Mouse (Mus musculus): ENCODE measurements around the gene Uvssa. TPM values are rescaled to one million over a fixed set of nuclear protein-coding genes. Genes with fewer than 3 reads are reported as not detected.
"Not testable (repeated sequence)": the region's sequence is repeated elsewhere in the genome, so short reads cannot be mapped to it uniquely, and the experiment has no call there.

Gene Uvssa
- polyA plus RNA-seq (2015; fragmentation: Nextera tagmentation; extraction: Ambion mirVana): 3.0 and 3.1 TPM in 2 replicates

- Histone ChIP-seq H3K4me2 (ENCODE audit: low read depth, low read length) (peak within 1 kb of the TSS; percentile 85), H3K36me3 (ENCODE audit: control insufficient read depth, insufficient read depth) (peaks cover 4% of the 10 kb centered on the region), H3K27me3 (ENCODE audit: control insufficient read depth, insufficient read depth, low read depth, low read length) (no peaks in the 10 kb centered on the region), H3K4me1 (ENCODE audit: control insufficient read depth, low read depth, low read length) (peaks cover 15% of the 10 kb centered on the region), H3K27ac (ENCODE audit: low read length) (peak within 1 kb of the TSS; percentile 99), H3K9me3 (replicated peaks; ENCODE audit: control insufficient read depth, low read length) (no peaks in the 10 kb centered on the region), H3K9ac (ENCODE audit: low read depth, low read length) (peak within 1 kb of the TSS; percentile 96), H3K4me3 (ENCODE audit: low read depth, low read length) (peak within 1 kb of the TSS; percentile 85)
- peak; percentile 95 for ATAC-seq (ENCODE audit: low read depth)
- WGBS (ENCODE audit: insufficient replicate concordance): under 1% methylated on average over 46 of the region's 46 CpGs
Measured at GRCm38 (mm10) chr5:33378302-33378854, at the start of gene Uvssa. Gene Uvssa (plus strand): TSS chr5:33378549.

DNA sequence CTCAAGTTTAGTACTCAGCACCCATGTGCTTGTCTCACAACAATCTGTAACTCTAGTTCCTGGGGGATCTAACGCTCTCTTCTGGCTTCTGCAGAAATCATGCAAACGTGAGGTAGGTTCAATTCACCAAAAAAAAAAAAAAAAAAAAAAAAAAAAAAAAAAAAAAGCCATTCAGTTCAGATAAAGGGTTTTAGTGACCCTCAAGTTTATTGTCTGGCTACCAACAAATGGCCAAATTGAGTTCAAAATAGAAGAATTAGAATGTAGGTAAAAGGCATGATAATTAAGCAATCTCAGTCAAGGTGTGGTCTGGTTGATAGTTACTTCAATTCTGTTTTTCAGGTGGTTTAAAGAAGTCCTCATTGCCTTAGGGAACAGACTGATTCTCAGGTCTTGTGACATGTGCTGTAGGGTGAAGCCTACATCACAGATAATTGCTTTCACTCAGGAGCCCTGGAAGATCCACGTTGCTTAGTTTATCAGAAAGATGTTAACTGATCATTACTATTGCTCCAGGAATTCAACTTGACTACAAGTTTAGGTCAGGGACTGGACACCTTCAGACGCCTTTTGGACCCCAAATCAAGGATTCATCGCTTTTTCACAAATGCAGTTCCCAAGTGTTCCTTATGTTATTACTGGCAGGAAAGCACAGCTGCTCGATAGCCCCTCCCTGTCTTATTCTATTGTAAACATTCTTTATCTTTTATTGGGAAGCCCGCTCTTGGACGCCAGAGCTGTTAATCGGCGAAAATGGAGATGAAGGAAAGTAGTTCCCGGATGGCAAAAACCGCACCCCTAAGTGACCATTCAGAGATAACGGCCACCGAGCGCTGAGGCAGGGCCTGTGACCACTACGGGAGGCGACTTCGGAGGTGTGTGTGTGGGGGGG lies 43.7 kb upstream of the Uvssa start:
- Histone ChIP-seq H3K4me1 (ENCODE audit: control insufficient read depth, low read depth, low read length) (peaks cover 20% of the 10 kb centered on the region), H3K36me3 (ENCODE audit: control insufficient read depth, insufficient read depth) (no peaks in the 10 kb centered on the region), H3K27ac (ENCODE audit: low read length) (peak overlapping the region; percentile 74), H3K27me3 (ENCODE audit: control insufficient read depth, insufficient read depth, low read depth, low read length) (no peaks in the 10 kb centered on the region), H3K4me3 (ENCODE audit: low read depth, low read length) (peak overlapping the region; percentile 99), H3K4me2 (ENCODE audit: low read depth, low read length) (peak overlapping the region; percentile 84), H3K9me3 (replicated peaks; ENCODE audit: control insufficient read depth, low read length) (no peaks in the 10 kb centered on the region), H3K9ac (ENCODE audit: low read depth, low read length) (peak overlapping the region; percentile 95)
- WGBS (ENCODE audit: insufficient replicate concordance): 21% methylated on average over 18 of the region's 18 CpGs
- ATAC-seq (ENCODE audit: low read depth): no peak

DNA sequence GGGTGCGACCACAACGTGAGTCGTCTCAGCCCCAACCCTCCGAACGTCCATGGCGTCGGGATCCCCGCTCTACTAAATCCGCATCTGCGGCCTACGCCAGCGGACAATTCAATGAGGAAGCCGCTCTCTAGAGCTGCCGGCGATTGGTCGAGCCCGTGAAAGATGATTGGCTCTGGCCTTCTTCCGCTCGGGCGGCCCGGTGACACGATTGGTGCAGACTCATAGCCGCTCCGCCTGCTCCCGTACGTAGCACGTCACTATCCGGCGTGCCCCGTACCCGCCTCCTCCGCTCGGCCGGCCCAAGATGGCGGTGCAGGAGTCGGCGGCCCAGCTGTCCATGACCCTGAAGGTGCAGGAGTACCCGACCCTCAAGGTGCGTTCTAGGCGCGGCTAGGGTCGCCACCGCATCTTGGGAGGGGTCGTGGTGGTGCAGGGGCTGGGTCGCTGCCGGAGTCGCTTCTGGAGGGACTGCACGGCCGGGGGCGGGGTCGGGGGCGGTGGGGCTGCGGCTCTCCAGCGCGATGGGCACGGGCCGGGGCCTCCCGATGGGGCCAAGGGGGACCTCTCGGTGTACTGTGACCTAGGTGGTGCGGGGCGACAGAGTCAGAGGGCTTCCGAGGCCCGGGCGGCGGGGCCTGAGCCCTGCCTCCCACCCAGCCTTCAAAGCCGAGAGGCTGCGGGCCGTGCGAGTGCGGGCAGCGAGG lies 42.9 kb upstream of the Uvssa start, which contains the start of gene Maea:
Gene Maea, plus strand, starts transcription at position 237 of the 704 bp plus-strand sequence.
- no peaks in the 10 kb centered on the region for H3K27me3 ChIP-seq (ENCODE audit: control insufficient read depth, insufficient read depth, low read depth, low read length)
- H3K9me3 ChIP-seq (replicated peaks; ENCODE audit: control insufficient read depth, low read length): no peaks in the 10 kb centered on the region
- H3K4me1 ChIP-seq (ENCODE audit: control insufficient read depth, low read depth, low read length): peaks cover 20% of the 10 kb centered on the region
- H3K4me3 ChIP-seq (ENCODE audit: low read depth, low read length): peak within 1 kb of the TSS; percentile 99
- H3K9ac ChIP-seq (ENCODE audit: low read depth, low read length): peak within 1 kb of the TSS; percentile 95
- H3K27ac ChIP-seq (ENCODE audit: low read length): peak within 1 kb of the TSS; percentile 81
- H3K36me3 ChIP-seq (ENCODE audit: control insufficient read depth, insufficient read depth): no peaks in the 10 kb centered on the region
- ATAC-seq (ENCODE audit: low read depth): peak; percentile 100
- peak within 1 kb of the TSS; percentile 91 for H3K4me2 ChIP-seq (ENCODE audit: low read depth, low read length)
- WGBS (ENCODE audit: insufficient replicate concordance): under 1% methylated on average over 71 of the region's 71 CpGs

DNA sequence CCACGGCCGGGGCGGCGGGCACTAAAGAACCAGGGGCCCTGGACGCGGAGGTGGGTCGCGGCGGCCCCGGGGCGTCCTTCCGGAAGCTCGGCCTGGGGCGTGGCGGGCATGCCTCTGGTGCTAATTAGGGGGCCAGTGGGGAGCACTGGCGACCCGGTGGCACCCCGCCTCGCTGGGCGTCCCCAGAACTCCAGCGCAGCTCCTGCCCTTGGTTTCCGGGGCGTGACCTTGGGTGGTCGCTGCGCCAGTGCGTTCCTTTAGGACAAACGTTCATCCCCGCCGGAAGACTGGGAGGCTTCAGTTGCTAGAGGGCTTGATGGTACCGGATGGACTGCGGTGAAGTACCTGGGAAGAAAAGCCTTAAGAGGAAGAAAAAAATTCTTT lies 42.4 kb upstream of the Uvssa start:
- H3K4me3 ChIP-seq (ENCODE audit: low read depth, low read length): peak overlapping the region; percentile 99
- no peaks in the 10 kb centered on the region for H3K36me3 ChIP-seq (ENCODE audit: control insufficient read depth, insufficient read depth)
- peak; percentile 35 for ATAC-seq (ENCODE audit: low read depth)
- peaks cover 20% of the 10 kb centered on the region for H3K4me1 ChIP-seq (ENCODE audit: control insufficient read depth, low read depth, low read length)
- H3K27ac ChIP-seq (ENCODE audit: low read length): peak overlapping the region; percentile 81
- WGBS (ENCODE audit: insufficient replicate concordance): under 1% methylated on average over 31 of the region's 31 CpGs
- H3K9ac ChIP-seq (ENCODE audit: low read depth, low read length): peak overlapping the region; percentile 95
- H3K9me3 ChIP-seq (replicated peaks; ENCODE audit: control insufficient read depth, low read length): no peaks in the 10 kb centered on the region
- peak overlapping the region; percentile 91 for H3K4me2 ChIP-seq (ENCODE audit: low read depth, low read length)
- H3K27me3 ChIP-seq (ENCODE audit: control insufficient read depth, insufficient read depth, low read depth, low read length): no peaks in the 10 kb centered on the region

- Histone ChIP-seq H3K36me3 (ENCODE audit: control insufficient read depth, insufficient read depth) (no peaks in the 10 kb centered on the region), H3K27ac (ENCODE audit: low read length) (no peak overlapping the region), H3K4me2 (ENCODE audit: low read depth, low read length) (peak overlapping the region; percentile 91), H3K27me3 (ENCODE audit: control insufficient read depth, insufficient read depth, low read depth, low read length) (no peaks in the 10 kb centered on the region), H3K4me3 (ENCODE audit: low read depth, low read length) (no peak overlapping the region; the same call in 1 of the 2 replicates), H3K9me3 (replicated peaks; ENCODE audit: control insufficient read depth, low read length) (no peaks in the 10 kb centered on the region), H3K9ac (ENCODE audit: low read depth, low read length) (no peak overlapping the region), H3K4me1 (ENCODE audit: control insufficient read depth, low read depth, low read length) (peaks cover 20% of the 10 kb centered on the region)
- WGBS (ENCODE audit: insufficient replicate concordance): 64% methylated on average over 8 of the region's 8 CpGs
- ATAC-seq (ENCODE audit: low read depth): no peak
Measured at GRCm38 (mm10) chr5:33337206-33337605, 41.1 kb upstream of the Uvssa start.

- no peak for ATAC-seq (ENCODE audit: low read depth)
- no peak overlapping the region for H3K9ac ChIP-seq (ENCODE audit: low read depth, low read length)
- 58% methylated on average over 6 of the region's 6 CpGs for WGBS (ENCODE audit: insufficient replicate concordance)
- H3K4me1 ChIP-seq (ENCODE audit: control insufficient read depth, low read depth, low read length): peaks cover 34% of the 10 kb centered on the region
- no peak overlapping the region for H3K4me3 ChIP-seq (ENCODE audit: low read depth, low read length)
- no peaks in the 10 kb centered on the region for H3K9me3 ChIP-seq (replicated peaks; ENCODE audit: control insufficient read depth, low read length)
- no peaks in the 10 kb centered on the region for H3K27me3 ChIP-seq (ENCODE audit: control insufficient read depth, insufficient read depth, low read depth, low read length)
- H3K4me2 ChIP-seq (ENCODE audit: low read depth, low read length): no peak overlapping the region
- H3K36me3 ChIP-seq (ENCODE audit: control insufficient read depth, insufficient read depth): no peaks in the 10 kb centered on the region
- H3K27ac ChIP-seq (ENCODE audit: low read length): no peak overlapping the region
Measured at GRCm38 (mm10) chr5:33341165-33341564, 37.2 kb upstream of the Uvssa start.

DNA sequence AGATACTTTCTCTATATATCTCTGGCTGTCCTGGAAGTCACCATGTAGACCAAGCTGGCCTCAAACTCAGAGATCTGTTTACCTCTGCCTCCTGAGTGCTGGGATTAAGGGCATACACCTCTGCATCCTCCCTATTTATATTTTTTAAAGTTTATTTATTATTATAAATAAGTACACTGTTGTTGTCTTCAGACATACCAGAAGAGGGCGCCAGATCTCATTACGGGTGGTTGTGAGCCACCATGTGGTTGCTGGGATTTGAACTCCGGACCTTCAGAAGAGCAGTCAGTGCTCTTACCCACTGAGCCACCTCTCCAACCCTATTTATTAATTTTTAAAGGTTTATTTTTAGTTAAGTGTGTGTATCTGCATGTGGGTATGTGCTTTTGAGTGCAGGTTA lies 36.1 kb upstream of the Uvssa start:
- not testable (repeated sequence) for H3K4me2 ChIP-seq (ENCODE audit: low read depth, low read length); H3K9me3 ChIP-seq (replicated peaks; ENCODE audit: control insufficient read depth, low read length); H3K4me3 ChIP-seq (ENCODE audit: low read depth, low read length); ATAC-seq (ENCODE audit: low read depth); H3K36me3 ChIP-seq (ENCODE audit: control insufficient read depth, insufficient read depth); H3K27ac ChIP-seq (ENCODE audit: low read length); H3K9ac ChIP-seq (ENCODE audit: low read depth, low read length); H3K27me3 ChIP-seq (ENCODE audit: control insufficient read depth, insufficient read depth, low read depth, low read length)
- 66% methylated on average over 3 of the region's 3 CpGs for WGBS (ENCODE audit: insufficient replicate concordance)
- peaks cover 24% of the 10 kb centered on the region for H3K4me1 ChIP-seq (ENCODE audit: control insufficient read depth, low read depth, low read length)

DNA sequence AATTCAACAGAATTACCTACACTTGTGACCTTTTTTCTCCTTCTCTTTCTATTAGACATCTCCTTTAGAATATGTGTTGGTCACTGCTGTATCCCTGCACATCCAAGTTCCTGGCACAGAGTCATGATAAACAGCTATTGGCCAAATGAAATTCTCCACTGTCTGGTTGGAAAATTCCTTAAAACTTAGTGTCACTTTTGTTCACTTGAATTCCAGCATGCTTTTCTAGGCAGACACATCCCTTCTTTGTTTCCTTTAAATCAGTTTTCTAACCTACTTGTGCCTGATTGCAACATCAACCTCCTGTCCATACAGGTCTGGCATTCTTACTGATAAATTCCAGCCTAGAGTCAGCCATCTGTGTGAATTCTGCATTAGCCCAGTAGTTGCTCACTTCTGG lies 35.5 kb upstream of the Uvssa start:
- Histone ChIP-seq H3K4me3 (ENCODE audit: low read depth, low read length) (no peak overlapping the region), H3K27ac (ENCODE audit: low read length) (no peak overlapping the region), H3K4me2 (ENCODE audit: low read depth, low read length) (no peak overlapping the region), H3K27me3 (ENCODE audit: control insufficient read depth, insufficient read depth, low read depth, low read length) (no peaks in the 10 kb centered on the region), H3K9ac (ENCODE audit: low read depth, low read length) (no peak overlapping the region), H3K9me3 (replicated peaks; ENCODE audit: control insufficient read depth, low read length) (no peaks in the 10 kb centered on the region), H3K4me1 (ENCODE audit: control insufficient read depth, low read depth, low read length) (peaks cover 20% of the 10 kb centered on the region), H3K36me3 (ENCODE audit: control insufficient read depth, insufficient read depth) (no peaks in the 10 kb centered on the region)
- ATAC-seq (ENCODE audit: low read depth): no peak

- no peak overlapping the region for H3K4me2 ChIP-seq (ENCODE audit: low read depth, low read length)
- no peak for ATAC-seq (ENCODE audit: low read depth)
- H3K36me3 ChIP-seq (ENCODE audit: control insufficient read depth, insufficient read depth): no peaks in the 10 kb centered on the region
- no peak overlapping the region for H3K9ac ChIP-seq (ENCODE audit: low read depth, low read length)
- H3K4me3 ChIP-seq (ENCODE audit: low read depth, low read length): no peak overlapping the region
- no peaks in the 10 kb centered on the region for H3K9me3 ChIP-seq (replicated peaks; ENCODE audit: control insufficient read depth, low read length)
- H3K27ac ChIP-seq (ENCODE audit: low read length): no peak overlapping the region
- peaks cover 20% of the 10 kb centered on the region for H3K4me1 ChIP-seq (ENCODE audit: control insufficient read depth, low read depth, low read length)
- no peaks in the 10 kb centered on the region for H3K27me3 ChIP-seq (ENCODE audit: control insufficient read depth, insufficient read depth, low read depth, low read length)
Measured at GRCm38 (mm10) chr5:33343571-33343970, 34.8 kb upstream of the Uvssa start.
